9 mouse cellular contexts compared by ENCODE assay signal in genomic region chr8:87655946-87656345, GRCm38 (mm10).
A peak's percentile ranks its signal among the peaks of the same experiment; 100 is the strongest.
DNase-seq lines count a peak whose midpoint lies in the region; ATAC-seq lines count a peak whose summit lies in the region.
"Had no signal": no experiment of that assay in that cellular context is flagged by ENCODE, and none has a peak within 500 bp of the region (broad histone marks: within the 10 kb centered on the region; RNA-seq: fewer than 3 reads in every experiment).

No protein-coding gene starts in this region.

- ATAC-seq in hindbrain, embryonic 13.5 days (ENCODE audit: low FRiP score) = no peak
- no peak for ATAC-seq in embryonic facial prominence, embryonic 13.5 days (ENCODE audit: insufficient number of reproducible peaks, insufficient read depth, low FRiP score, low TSS enrichment, low read depth)
- ATAC-seq in hindbrain, embryonic 12.5 days (ENCODE audit: low FRiP score) = no peak
- no peak for ATAC-seq in liver, embryonic 13.5 days (ENCODE audit: low read depth)

- peaks cover 31% of the 10 kb centered on the region for H3K4me1 ChIP-seq in hindbrain, embryonic 10.5 days (replicated peaks)
- H3K4me1 ChIP-seq in hindbrain, embryonic 13.5 days (replicated peaks) = peaks cover 40% of the 10 kb centered on the region
- peaks cover 24% of the 10 kb centered on the region for H3K4me1 ChIP-seq in embryonic facial prominence, embryonic 13.5 days
- H3K4me1 ChIP-seq in hindbrain, embryonic 12.5 days = peaks cover 35% of the 10 kb centered on the region
- peaks cover 16% of the 10 kb centered on the region for H3K4me1 ChIP-seq in liver, embryonic 13.5 days (replicated peaks)

- WGBS in hindbrain, embryonic 10.5 days = 82% methylated on average over 9 of the region's 9 CpGs
- WGBS in hindbrain, embryonic 13.5 days = 85% methylated on average over 9 of the region's 9 CpGs
- WGBS in embryonic facial prominence, embryonic 13.5 days = 80% methylated on average over 9 of the region's 9 CpGs
- WGBS in hindbrain, embryonic 12.5 days = 80% methylated on average over 9 of the region's 9 CpGs
- WGBS in liver, embryonic 13.5 days (ENCODE audit: insufficient replicate concordance) = 59% methylated on average over 9 of the region's 9 CpGs

- peak overlapping the region; percentile 53 for H3K4me3 ChIP-seq in hindbrain, embryonic 10.5 days
- no peak overlapping the region for H3K4me3 ChIP-seq in hindbrain, embryonic 13.5 days
- no peak overlapping the region for H3K4me3 ChIP-seq in embryonic facial prominence, embryonic 13.5 days
- H3K4me3 ChIP-seq in hindbrain, embryonic 12.5 days = no peak overlapping the region
- H3K4me3 ChIP-seq in liver, embryonic 13.5 days (replicated peaks) = no peak overlapping the region

- no peak overlapping the region for H3K4me2 ChIP-seq in hindbrain, embryonic 13.5 days
- peak overlapping the region; percentile 75 for H3K4me2 ChIP-seq in embryonic facial prominence, embryonic 13.5 days
- peak overlapping the region; percentile 57 for H3K4me2 ChIP-seq in hindbrain, embryonic 12.5 days (replicated peaks)
- peak overlapping the region; percentile 69; the same call in 1 of the 2 replicates for H3K4me2 ChIP-seq in liver, embryonic 13.5 days

- no peak overlapping the region for H3K27ac ChIP-seq in hindbrain, embryonic 10.5 days
- no peak overlapping the region for H3K27ac ChIP-seq in hindbrain, embryonic 13.5 days
- H3K27ac ChIP-seq in embryonic facial prominence, embryonic 13.5 days = no peak overlapping the region
- H3K27ac ChIP-seq in hindbrain, embryonic 12.5 days = no peak overlapping the region
- no peak overlapping the region for H3K27ac ChIP-seq in liver, embryonic 13.5 days
- H3K27ac ChIP-seq: left cerebral cortex, adult 2 months; neural tube, embryonic 12.5 days had no signal

- no peak overlapping the region for H3K9ac ChIP-seq in hindbrain, embryonic 13.5 days
- H3K9ac ChIP-seq in embryonic facial prominence, embryonic 13.5 days = no peak overlapping the region
- H3K9ac ChIP-seq in hindbrain, embryonic 12.5 days = no peak overlapping the region
- no peak overlapping the region for H3K9ac ChIP-seq in liver, embryonic 13.5 days

- DNase-seq in hindbrain, embryonic 10.5 days (ENCODE audit: low spot score) = no peak
- no peak for DNase-seq in liver, embryonic 13.5 days
- DNase-seq in spleen, postnatal 36 days (ENCODE audit: low spot score in 2 of 2) = no peak
- no peak for DNase-seq in thymus, postnatal 25 days

- H3K36me3 ChIP-seq in hindbrain, embryonic 10.5 days = no peaks in the 10 kb centered on the region
- no peaks in the 10 kb centered on the region for H3K36me3 ChIP-seq in hindbrain, embryonic 13.5 days
- no peaks in the 10 kb centered on the region for H3K36me3 ChIP-seq in embryonic facial prominence, embryonic 13.5 days
- no peaks in the 10 kb centered on the region for H3K36me3 ChIP-seq in hindbrain, embryonic 12.5 days
- H3K36me3 ChIP-seq in liver, embryonic 13.5 days = no peaks in the 10 kb centered on the region
- H3K36me3 ChIP-seq: neural tube, embryonic 12.5 days had no signal

- no peaks in the 10 kb centered on the region for H3K9me3 ChIP-seq in hindbrain, embryonic 10.5 days
- H3K9me3 ChIP-seq in hindbrain, embryonic 13.5 days = no peaks in the 10 kb centered on the region
- no peaks in the 10 kb centered on the region for H3K9me3 ChIP-seq in embryonic facial prominence, embryonic 13.5 days
- H3K9me3 ChIP-seq in hindbrain, embryonic 12.5 days (replicated peaks) = no peaks in the 10 kb centered on the region
- no peaks in the 10 kb centered on the region for H3K9me3 ChIP-seq in liver, embryonic 13.5 days (replicated peaks)
- H3K9me3 ChIP-seq: neural tube, embryonic 12.5 days had no signal

- peaks cover 30% of the 10 kb centered on the region for H3K27me3 ChIP-seq in hindbrain, embryonic 10.5 days (ENCODE audit: insufficient read depth, poor library complexity, severe bottlenecking)
- peaks cover 5% of the 10 kb centered on the region; the same call in 1 of the 2 replicates for H3K27me3 ChIP-seq in hindbrain, embryonic 13.5 days
- peaks cover 22% of the 10 kb centered on the region for H3K27me3 ChIP-seq in embryonic facial prominence, embryonic 13.5 days
- peaks cover 2% of the 10 kb centered on the region; the same call in 1 of the 2 replicates for H3K27me3 ChIP-seq in hindbrain, embryonic 12.5 days
- peaks cover 29% of the 10 kb centered on the region for H3K27me3 ChIP-seq in liver, embryonic 13.5 days
